Mouse (Mus musculus) testis, postnatal 10 days (tissue): ENCODE data around the gene Nol12.

Source experiments
- DNase-seq: peaks from one replicate; pipeline ENCODE4 v3.0.0; 2021; ENCODE audit warnings: low spot score

Nol12 gene

DNA sequence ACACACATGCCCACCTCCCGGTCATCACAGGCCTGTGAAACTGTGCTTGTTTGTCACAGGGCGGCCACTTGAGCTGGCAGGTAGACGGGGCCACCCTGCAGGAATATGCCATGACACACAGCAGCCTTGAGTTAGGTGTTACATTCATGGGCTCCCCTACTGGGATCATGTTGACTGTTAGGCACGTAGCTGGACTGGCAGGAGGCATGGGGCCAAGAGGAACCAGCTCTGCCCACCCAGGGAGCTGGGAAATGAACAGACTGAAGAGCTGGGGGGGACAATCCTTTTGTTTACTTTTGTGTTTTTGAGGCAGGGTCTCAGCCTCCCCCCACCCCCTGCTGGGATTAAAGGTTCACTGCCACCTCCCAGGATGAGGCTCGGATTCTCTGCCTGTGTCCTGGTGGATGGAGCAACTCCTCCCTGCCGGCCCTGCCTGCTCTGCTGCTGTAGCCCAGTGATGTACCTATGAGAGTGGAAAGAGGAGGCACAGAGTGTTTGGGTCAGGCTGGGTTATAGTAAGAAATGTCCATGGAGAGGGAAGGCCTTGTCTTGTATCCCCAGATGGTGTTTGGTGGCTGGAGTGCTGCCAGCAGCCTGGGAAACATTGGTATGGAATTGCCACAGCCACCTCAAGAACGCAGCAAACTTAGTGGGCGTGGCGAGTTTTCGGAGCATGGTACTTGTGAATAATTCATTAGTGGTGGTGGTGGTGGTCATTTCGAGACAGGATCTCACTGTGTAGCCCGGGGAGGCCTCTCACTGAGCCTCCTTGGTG lies 18.5 kb upstream of the Nol12 start:
- DNase-seq = no peak

DNA sequence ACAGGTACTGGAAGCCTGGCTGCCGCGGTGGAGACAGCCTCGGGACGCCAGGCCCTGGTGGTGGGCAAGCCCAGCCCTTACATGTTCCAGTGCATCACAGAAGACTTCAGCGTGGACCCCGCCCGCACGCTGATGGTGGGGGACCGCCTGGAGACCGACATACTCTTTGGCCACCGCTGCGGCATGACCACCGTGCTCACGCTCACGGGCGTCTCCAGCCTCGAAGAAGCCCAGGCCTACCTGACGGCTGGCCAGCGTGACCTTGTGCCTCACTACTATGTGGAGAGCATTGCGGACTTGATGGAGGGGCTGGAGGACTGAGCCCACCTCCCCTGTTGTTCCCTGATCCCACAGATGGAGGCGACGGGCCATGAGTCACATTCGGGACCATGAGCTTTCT lies 16.6 kb upstream of the Nol12 start:
- DNase-seq = no peak

DNA sequence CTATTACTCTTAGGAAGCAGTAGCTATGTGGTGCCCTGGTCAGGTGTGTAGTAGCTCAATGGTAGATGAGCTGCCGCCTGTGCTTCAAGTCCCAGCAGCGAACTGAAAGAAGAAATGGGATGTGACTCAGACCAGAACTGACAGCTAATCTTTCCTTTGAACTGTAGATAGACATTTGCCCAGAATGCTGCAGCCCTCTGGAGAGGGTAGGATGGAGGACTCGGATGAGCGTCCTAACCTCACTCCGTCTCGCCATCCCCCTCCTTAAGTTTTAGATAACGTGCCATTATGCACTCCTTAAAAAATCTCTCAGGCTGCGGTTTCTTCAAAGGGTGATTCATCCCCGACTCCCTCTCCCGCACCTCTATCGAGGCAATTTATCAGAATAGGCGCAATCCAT lies 14.8 kb upstream of the Nol12 start:
- no peak for DNase-seq

DNA sequence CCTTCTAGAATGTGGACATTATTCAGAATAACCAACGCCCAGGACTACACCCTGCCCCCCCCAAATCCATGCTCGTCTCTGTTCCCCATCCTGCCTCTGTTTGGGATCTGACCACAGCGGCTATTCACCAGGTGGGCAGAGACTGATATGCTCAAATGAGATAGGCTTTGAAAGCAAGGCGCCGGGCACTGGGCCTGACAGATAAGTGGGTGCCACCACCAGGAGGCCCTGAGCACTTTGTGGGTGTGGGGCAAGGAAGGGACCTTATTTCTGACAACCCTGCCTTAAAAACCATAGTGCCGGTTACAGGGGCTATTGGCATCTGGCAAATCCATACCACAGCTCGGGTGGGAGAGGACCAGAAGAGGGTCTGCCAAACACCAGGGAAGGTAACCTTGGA lies 12.0 kb upstream of the Nol12 start:
- DNase-seq = no peak

DNA sequence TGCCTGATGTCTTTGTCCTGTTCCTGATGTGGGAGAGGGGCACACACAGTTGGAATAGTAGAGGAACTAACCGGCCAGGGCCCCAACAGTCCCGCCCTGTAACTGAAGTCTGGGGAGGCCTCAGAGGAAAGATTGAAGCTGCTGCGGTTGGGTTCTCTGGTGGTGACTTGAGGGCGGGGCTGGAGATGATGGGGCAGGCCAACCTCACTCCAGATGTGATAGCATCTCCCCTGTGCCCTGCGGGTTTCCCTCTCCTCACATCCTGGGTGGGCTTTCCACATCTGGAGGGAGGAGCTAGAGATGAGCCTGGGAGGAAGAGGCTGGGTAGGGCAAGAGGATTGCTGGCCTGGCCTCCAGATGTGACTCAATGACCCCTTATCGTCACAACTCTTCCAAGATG lies 11.1 kb upstream of the Nol12 start:
- no peak for DNase-seq

DNA sequence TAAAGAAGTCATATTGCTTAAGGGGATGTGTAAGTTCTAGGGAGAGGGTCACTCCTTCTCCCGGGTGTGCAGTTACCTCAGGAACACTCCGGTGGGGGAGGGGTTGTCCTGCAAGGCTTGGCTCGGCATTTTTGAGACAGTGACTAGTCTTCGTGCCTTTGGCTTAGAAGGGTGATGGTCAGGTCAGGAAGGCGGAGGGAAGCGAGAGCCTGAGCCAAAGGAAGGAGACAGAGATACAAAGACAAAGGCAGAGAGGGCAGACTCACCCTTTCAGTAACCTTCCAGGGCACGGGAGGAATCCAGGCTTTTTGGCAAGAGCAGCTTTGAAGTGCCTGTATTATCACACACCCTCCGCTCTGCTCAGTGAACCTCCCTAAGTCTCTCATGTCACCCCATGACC lies 9.6 kb upstream of the Nol12 start:
- DNase-seq = peak; percentile 80

DNA sequence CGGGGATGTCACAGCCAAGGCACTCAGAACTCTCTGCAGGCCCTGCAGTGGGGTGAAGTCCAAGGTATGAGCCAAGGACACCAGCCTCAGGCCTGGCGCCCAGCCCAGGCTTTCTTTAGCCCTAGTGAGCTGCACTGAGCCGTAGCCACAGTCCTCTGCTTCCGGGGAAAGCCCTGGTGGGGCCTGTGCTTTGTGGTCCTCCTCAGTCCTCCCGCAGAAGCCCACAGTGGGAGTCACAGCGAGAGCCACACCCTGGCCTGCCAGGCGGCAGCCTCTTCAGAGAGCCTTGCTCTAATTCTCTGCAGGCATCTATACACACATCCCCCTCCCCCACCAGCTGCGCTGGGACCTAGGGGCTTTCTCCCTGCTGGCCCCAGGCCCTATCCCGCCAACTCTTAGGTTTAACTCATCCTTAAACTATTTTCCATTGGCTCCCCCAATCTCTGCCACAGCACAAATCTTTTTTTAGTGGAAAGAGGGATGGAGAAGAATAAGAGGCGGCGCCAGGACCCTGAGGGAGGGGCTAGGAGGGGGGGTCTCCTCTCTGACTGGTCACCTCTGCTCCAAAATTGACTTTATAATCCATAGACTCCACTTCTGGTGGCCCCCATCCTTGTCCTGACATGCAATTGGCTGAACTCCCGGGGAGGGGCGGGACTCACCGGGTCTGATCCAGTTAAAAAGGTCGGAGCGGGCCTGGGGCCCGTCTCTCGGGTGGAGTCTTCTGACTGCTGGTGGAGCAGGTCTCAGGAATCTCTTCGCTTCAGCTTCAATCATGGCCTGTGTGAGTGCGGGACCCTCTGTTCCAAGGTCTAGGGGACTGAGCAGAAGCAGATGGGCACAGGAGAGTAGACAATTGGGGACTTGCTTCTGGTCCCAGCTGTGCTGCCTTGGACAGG lies 8.5 kb upstream of the Nol12 start, which contains the start of gene Lgals1:
Gene Lgals1, plus strand, starts transcription at position 705 of the 899 bp plus-strand sequence.
- DNase-seq = peak; percentile 94

DNA sequence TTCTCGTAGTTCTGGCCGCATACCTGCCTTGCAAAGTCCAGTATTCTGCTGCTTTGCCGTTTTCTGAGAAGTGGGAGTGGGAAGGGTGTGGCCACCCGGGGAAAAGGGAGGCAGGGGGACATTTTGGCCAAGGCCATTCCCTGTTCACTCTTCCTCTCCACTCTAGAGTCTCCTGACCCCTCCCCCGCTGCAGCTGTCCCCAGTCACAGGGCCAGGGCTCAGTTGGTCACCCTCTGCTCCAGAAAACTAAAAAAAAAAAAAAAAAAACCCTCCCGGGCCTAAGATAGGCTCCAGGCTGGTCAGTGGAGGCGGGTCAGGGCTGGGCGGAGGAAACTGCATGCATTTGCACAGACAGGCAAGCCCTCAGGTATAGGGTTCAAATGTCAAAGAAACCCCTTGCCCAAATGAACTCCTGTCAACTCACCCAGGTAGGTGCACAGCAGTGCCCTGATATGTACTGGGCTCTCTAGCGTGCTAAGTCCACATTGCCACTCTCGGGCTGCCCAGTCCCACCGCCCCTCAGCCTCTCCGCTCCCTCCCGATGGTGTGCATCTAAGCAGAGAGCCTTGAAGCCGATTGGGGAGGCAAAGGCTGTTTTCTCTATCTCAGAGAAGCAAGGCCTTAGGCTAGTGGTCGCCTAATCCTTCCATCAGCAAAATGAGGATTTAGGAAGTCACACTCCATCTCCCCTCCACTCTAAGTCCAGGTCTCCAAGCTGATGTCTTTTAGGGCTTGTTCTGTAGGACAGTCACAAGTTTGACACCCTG lies 7.5 kb upstream of the Nol12 start:
- DNase-seq = peak; percentile 75

DNA sequence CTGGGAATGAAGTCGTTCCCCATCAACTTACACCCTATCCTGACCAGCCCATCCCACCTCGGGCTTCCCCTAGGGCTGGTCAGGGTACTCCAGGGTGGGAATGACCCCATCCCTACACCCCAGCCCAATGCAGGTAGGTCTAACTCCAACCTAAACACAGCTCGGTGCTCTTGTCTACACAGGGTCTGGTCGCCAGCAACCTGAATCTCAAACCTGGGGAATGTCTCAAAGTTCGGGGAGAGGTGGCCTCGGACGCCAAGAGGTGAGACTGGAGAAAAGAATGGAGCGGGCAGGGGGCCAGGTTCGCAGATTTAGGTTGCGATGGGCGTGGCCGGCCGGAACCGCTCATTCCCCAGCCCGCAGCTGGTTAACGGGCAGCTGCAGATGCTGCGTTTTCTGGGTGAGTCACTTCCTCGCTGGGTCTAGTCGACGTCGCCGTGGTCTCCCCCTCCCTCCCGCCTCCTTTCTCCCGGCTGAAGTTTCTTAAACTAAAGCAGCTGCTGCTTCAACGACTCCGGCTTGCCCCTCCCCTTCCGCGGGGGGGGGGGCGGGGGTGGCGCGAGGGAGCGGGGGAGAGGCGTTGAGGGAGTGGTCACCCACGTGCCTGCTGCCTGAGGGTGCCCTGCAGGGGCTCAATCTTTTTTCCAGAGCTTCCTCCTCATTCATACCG lies 6.8 kb upstream of the Nol12 start:
- DNase-seq = peak; percentile 81

DNA sequence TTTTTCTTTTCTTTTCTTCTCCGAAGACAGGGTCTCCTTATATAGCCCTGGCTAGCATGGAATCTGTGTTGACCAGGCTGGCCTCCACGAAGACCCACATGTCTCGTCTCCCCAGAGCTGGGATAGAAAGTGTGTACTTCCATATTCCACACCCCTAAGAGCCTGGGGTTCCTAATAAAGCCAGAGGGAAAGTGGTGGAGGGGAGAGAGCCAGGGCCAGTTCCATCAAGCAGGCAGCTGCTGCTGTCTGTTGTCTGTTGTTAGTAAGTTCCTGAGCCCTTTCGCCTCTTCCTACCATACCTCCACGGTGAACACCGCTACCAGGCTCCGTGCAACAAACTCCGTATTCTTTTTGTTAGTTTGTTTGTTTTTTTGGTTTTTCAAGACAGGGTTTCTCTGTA lies 6.2 kb upstream of the Nol12 start:
- no peak for DNase-seq

DNA sequence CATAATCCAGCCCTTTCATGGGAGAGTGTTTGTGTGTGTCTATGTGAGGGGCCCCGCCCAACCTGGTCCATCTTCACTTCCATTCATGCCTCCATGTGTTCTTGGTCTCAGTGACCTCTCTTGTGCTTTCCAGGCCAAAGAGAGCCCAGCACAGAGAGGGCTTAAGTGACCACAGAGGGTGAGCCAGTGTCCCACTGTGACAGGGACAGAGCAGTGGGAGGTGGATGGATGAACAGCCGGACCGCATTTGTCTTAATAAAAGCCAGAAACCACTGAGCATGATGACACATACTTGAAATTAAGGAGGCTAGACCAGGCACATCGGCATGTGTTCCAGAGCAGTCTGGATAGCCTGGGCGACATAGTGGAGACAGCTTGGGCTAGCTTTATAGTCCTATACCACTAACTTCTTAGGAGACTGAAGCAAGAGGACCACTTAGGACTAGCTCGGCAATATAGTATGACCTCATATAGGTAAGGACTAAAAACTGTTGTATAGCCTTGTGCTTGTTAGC lies 4.5 kb upstream of the Nol12 start:
- DNase-seq = no peak

DNA sequence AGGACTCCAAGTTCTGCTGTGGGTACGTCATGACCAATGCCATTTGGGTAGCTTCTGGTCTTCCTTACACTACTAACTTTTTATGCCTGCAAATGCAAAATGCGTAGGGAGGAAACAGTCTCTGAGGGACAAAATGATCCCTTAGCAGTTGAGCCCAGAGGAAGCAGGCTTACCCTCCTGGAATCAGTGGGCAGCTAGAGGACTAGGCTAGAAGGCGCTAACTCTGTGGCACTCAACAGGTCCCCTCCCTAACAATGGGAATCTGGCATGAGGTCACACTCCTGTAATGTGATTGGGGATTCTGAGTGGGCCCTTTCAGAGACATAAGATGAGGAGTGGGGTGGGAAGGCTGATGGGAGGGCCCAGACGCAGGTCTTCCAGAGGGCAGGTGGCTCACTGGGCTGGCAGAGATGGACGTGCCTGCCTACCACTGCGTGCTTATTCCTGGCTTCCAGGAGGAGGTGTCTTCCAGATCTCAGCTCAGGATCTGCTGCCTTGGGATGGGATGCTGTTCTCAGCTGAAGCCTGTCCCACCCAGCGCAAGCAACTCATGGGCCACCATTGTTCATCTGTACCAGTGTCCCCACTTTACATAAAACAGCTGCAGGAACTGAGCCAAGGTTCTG lies 3.8 kb upstream of the Nol12 start:
- DNase-seq = no peak

DNA sequence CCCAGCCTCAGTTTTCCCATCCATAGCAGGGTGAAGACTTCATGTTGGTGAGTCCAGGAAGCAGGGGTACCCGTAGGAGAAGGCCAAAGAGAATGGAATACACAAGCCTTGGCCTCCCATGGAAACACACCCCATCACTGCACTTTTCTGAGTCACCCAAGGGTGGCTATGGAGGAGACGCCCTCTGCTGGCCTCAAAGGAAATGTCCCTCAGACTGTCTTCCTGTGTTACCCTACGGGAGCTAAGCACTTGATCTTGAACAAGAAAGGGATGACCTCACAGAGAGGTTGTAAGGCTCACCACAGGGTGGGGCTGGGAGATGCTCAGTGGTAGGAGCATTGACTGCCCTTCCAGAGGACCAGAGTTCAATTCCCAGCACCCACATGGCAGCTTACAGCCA lies 3.2 kb upstream of the Nol12 start:
- DNase-seq = no peak

DNA sequence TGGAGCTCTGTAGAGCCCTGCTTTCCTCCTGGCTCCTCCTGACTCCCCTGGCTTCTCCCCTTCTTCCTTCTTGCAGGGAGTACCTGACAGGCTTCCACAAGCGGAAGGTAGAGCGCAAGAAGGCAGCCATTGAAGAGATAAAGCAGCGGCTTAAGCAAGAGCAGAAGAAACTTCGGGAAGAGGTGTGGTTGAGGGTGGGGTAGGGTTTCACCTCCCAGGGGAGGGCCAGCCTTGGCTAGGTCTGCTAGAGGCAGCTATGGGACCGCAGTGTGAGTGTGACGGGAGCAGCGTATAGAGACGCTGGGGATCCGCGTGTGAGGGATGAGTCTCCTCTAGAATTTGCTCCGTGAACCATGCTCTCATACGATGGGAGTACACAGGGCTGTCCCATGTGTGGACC lies 1.7 kb downstream of the Nol12 start:
- no peak for DNase-seq

DNA sequence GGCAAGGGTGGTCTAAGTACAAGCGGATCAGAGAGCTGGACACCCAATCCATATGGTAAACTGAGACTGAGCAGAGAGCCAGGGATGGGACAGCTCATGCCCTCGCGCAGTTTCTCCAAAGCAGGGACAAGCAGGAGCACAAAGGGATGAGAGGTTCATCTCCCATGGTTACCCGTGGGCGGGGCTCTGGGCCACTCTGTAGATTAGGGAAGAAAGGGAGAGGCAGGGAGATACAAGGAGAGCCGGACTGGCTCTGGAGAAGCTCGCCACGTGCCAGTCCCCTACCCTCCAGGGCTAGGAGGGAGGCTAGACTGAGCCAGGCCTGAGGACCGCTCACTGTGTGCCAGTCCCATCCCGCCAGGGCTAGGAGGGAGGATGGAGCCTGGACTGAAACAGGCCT lies 2.6 kb downstream of the Nol12 start:
- DNase-seq = no peak

DNA sequence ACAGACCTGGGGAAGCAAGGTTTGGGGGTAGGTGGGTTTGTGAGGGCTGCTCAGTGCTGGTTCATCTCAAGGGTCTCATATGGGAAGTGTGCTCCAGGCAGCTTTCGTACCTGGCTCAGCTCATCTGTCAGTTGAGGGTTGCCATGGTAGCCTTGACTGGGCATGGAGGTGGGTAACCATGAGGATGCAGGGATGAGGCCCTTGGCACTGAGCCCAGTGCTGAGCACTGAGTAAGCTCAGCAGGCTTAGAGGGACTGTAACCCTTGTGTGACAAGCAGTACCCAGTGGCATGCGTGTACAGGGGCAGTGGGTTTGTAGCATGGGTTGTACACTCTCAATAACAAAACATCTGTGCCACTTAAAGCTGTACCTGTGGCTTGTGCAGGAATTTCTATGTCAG lies 3.2 kb downstream of the Nol12 start:
- DNase-seq = no peak

DNA sequence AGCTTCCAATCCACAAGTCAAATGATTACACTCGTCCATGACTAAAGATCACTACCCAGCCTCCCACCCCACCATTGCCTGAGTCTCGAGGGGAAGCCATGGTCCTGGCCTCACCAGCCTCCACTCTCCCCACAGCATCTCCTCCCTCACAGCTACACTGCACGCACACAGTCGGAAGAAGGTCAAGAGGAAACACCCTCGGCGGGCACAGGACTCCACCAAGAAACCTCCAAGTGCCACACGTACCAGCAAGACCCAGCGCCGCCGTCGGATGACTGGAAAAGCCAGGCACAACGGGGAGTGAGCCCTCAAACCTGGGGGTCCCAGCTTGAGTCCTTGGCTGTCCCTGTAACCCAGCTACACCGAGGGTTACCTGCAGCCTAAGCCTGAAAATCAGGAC lies 5.6 kb downstream of the Nol12 start:
- DNase-seq = no peak

DNA sequence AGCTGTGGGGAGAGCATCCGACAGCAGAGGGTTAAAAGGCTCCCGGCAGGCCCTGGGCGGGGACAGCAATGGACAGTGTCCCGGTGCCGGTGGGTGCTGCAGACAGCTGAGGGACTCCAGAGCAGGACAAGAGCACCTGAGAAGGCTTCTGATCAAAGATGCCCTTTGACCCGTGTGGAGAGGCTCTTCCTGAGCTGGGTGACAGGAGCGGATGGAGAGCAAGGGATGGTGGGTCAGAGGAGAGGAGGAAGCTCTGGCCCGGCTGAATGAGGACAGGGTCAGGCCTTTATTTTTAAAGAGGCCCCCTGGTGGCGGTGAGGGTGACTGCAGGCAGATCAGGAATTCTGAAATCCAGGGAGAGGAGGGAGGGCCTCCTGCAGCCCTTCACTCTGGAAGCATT lies 7.9 kb downstream of the Nol12 start:
- DNase-seq = peak; percentile 89

DNA sequence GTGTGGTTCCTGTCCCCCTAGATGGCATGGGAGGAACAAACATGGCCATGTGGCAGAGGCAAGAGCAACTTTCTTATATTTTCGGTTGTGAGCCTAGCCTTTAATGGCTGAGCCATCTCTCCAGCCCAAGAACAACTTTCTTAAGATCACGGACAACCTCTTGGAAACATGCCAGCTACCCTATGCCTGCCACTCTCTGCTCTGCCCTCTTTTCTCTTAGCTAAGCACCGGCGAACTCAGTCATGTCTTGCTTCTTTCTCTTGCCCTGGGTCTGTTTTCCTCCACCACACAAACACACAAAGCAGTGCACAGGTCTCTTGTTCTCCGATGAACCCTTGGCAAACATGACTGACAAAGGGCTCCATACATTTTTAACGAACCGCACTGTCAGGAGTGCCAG lies 11.5 kb downstream of the Nol12 start:
- no peak for DNase-seq

DNA sequence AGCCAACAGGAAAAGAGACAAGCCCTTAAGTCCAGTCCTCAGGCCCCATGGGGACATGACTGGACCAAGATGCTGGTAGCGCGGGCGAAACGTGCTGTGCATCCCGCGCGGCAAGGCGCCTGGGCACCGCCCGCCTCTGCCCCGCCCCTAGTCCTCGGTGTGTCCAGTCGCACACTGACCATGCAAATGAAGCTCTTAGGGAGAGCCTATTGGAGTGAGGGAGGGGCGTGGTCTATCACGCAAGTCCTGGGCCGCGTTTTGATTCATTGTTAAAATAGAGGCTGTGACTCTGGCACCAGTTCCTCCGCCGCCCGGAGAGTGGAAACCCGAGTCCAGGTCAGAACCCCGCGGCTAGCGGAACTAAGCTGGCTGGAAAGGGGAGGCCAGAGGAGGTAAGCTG lies 12.9 kb downstream of the Nol12 start, which contains the start of gene Triobp:
Gene Triobp, plus strand, starts transcription at position 68 of the 400 bp plus-strand sequence.
- peak; percentile 91 for DNase-seq

DNA sequence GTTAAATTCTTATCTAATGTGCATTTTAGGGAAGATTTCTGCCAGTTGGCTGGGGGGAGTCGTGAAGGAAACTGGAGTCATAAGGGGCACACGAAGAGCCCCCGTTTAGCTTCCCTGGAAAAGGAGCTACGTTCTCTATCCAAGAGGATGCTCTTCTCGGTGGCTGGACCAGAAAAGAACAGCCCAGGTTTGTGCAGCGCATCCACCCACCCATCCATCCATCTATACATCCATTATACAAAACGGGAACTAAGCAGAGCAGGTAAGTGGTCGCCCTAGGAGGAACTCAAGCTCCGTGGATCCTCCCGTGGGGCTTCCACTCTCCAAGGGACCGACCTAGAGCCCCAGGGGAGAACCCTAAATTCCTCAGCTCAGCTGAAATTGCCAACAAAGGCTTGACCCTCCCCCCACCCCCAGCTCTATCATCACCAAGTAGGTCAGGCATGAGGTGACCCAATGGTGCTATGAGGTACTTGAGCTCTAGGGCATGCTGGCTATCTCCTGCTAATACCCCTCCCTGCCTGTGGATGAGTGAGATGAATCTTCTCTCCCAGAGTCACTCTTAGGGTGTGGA lies 13.5 kb downstream of the Nol12 start:
- no peak for DNase-seq
